Mouse (Mus musculus): ENCODE data around the gene Psrc1.
A peak's percentile ranks its signal among the peaks of the same experiment; 100 is the strongest.

Psrc1 gene

DNA sequence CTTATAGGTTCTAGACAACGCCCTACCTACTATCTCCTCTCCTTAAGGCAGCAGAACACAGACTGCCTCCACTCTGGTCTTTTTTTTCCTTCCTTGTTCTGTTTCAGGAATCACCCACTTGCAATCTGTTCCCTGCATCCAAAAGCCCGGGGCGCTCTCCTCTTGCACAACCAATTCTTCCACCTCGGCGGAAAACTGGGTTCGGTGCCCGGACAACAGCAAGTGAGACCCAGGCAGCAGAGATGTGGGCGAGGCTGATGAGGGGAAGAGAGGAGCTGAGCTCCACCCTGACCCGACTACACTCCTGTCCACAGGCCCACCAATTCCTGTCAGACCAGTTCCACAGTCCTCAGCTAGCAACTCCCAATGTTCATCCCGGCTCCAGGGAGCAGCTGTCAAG is 2.5 kb downstream of the Psrc1 start:
- DNase-seq (ENCODE audit: low spot score in 2 of 2), result no peak

DNA sequence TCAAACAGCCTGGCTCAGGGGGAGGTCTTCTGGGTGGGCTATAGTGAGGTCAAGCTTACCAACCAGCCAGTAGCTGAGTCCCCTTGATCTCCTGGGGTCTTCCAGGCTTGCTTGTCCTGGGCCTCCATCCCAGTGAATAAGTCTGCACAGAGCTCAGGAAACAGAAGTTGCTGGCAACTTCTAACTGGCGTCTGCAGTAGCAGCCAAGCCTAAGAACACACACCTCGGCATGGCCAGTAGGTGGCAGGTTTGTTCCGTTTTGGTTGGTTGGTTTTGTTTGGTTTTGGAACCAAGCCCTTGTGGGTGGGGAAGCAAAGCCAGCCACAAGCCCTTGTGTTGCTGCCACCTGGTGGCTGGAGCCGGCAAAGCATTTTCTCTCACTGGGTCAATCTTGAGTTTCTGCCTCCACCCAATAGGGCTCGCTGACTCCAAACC is 5.5 kb downstream of the Psrc1 start:
- peak; percentile 93 to 97 for DNase-seq (ENCODE audit: low spot score in 2 of 2)

DNA sequence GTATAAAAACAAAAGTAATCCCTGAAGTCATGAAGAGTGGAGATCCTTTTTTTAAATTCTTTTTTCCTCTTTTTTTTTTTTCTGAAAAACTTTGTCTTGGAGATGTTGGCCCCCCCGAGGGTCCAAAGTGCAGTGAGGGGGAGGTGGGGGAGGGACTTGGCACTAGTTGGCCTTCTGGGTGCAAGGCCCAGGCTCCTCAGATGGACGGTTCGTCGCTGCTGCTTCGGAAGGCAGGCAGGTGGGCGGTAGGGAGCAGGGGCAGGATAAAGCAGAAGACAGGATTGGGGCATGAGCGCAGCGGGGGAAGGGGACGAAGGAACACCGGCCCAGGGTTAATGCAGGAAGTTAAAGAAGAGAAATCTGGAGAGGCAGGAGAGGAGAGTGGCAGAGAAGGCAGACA is 8.7 kb downstream of the Psrc1 start:
- DNase-seq (ENCODE audit: low spot score in 2 of 2), result no peak

DNA sequence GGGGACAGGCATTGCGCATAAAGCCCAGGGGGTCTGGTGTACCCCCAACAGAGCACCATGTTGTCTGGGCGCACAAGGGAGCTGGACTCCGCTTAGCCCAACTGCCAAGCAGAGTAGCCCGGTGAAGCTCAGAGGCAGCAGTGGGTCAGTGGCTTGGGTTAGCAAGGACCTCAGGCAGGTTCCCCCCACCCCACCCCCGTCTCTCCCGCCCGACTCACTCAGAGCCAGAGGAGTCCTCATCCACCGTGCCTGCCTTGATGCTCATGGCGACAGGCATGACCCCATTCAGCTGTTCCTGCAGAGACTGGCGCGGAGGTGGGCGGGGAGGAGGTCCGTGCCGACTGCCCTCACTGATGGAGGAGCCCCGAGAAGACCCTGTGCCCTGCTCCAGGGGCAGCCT is 9.2 kb downstream of the Psrc1 start:
- DNase-seq (ENCODE audit: low spot score in 2 of 2), result no peak

GRCm38 (mm10) chr3:108398281-108398680 is 14.6 kb downstream of the Psrc1 start:
- no peak for DNase-seq (ENCODE audit: low spot score in 2 of 2)

DNA sequence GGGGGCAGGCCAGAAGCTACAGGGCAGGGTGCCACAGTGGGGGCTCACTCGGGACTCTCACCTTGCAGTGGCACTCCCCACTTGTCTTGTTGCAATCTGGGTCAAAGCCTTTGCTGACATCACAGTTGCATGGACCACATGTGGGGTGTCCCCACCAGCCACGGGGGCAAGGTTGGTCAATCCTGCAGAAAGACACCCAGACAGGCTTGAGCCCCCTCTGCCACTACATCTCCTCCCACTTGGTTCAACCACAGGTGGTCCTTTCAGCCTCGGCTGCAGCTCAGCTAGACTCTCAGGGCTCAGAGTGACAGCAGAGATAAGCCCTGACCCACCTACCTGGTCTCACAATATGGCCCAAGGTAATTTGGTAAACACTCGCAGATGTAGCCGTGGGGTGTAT is 16.8 kb downstream of the Psrc1 start:
- no peak for DNase-seq (ENCODE audit: low spot score in 2 of 2)

DNA sequence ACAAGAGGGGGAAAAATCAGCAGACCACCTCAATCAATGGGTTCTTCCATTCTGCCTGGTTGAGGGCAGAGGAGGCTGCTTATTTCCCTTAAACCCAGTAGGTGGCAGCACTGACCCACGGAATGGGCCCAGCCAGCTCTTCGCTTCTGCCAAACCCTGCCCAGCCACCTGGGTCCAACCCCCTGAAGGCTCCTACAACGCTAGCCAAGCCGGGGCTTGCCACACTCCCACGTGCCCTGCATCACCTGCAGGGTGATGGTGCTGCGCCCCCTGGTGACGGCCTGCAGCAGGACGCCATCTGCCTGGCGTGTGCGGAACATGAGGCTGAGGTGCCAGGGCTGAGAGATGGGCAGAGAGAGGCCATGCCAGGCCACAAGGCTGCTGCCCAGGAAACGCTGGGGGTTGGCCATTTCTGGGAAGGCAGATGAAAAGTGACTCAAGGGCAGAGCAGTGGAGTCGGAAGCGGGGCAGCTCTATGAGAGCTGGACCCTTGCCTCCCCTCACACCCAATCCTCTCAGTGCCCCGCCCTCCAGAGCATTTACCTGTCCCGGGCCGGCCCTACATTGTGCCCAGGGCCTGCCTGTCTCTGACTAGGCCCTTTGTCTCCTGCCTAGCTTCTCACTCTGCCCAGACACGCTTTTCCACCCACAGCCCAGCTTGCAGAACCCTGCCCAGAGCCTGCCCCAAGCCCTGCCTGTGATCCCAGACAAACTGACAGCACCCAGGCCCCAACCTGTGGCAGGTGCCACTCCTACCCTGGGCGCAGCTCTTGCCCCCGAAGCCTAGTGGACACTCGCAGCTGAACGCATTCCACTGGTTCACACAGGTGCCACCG is 18.3 kb downstream of the Psrc1 start:
- DNase-seq (ENCODE audit: low spot score in 2 of 2), result peak; percentile 79 to 86

GRCm38 (mm10) chr3:108402528-108402920 is 18.9 kb downstream of the Psrc1 start:
- no peak for DNase-seq (ENCODE audit: low spot score in 2 of 2)

DNA sequence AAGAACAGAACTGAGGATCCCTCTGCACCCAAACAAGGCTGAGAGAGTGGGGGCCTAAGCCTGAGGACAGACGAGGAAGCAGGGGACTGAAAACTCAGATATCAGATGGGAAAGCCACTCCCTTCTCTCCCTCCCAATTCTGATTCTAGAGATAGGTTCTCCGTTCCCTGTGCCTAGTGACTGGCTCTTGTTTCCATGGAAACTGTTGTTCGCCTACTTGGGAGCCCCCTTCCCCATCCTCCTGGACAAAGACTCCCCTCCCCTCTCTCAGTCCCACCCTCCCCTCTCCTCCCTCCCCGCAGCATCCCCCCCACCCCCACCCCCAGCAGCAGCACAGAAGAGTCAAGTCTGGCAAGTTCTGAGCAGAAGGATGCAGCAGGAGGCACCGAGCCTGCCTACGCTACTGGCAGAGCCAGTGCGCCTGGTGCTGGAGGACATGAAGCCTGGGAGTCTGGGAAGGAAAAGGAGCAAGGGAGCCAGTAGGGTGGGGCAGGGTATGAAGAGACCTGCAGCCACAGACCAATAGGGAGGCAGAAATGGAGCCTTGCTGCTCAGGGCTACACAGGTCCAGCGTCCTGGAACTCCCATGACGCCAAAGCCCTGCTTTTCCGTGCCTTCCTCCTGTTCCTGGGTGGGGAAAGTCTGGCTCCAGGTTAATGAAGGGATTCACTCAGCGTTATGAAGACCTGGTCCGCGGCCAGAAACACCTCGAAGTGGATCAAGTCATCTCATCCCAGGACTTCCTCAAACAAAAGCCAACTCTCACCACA is 22.1 kb downstream of the Psrc1 start:
- DNase-seq (ENCODE audit: low spot score in 2 of 2), result no peak

GRCm38 (mm10) chr3:108406306-108406885 is 22.8 kb downstream of the Psrc1 start:
- DNase-seq (ENCODE audit: low spot score in 2 of 2), result no peak

DNA sequence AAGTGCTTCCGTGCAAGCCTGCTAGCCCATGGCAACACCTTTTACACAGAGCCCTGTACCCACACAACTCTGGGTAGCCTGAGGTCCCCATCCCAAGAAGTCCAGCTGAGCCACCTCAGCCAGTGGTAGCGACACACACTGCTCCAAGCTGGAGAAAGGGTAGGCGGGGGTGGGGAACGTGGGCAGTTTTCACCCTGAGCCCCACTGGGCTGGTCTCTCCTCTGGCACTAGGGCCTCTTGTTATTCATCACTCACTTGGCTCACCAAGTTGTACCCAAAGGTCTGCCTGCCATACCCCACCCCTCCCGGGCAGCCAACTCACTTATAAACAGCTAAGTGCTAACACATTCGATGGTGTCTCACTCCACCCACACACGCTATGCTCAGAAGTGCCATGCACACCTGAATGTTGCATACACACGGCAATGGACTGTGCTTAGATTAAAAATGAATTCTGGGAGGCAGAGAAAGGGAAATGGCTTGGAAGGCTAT is 24.9 kb downstream of the Psrc1 start:
- no peak for DNase-seq (ENCODE audit: low spot score in 2 of 2)

GRCm38 (mm10) chr3:108409656-108410358 is 26.2 kb downstream of the Psrc1 start:
- DNase-seq (ENCODE audit: low spot score in 2 of 2), result no peak

GRCm38 (mm10) chr3:108410359-108410714 is 26.7 kb downstream of the Psrc1 start:
- DNase-seq (ENCODE audit: low spot score in 2 of 2), result no peak

DNA sequence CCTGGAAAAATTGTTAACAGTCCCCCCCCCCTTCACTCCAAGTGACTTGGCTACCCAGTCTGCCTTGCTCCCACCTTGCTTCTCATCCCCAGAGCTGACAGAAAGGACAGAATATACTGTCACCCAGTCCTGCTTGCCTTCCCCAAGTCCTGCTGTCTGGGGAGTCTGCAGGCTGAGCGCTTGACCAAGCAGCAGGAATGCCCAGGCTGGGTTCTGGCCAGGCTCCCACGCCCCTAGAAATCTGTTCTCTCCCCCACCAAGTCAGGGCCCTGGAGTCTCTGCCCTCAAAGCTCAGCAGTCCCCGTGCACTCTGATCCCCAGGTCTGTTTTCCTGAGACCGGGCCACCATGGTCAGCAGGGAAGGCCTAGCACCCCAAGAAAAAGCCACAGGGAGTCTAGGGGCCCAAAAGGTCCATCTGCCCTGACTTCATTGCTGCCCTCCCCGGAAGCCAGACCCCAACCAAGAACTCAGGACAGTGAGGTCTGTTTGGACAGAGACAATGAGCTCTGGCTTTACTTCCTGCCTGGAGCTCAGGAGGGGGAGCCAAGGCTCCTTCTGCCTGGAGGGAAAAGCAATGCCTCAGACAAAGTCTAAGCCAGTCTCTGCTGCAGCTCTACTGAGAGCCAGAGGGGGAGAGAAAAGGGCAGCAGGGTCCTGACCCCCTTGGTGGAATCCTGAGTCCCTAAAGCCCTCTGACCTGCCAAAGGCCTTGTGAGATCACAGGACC is 27.6 kb downstream of the Psrc1 start:
- no peak for DNase-seq (ENCODE audit: low spot score in 2 of 2)

GRCm38 (mm10) chr3:108411754-108412121 is 28.1 kb downstream of the Psrc1 start:
- no peak for DNase-seq (ENCODE audit: low spot score in 2 of 2)

GRCm38 (mm10) chr3:108413634-108414360 is 30.2 kb downstream of the Psrc1 start:
- DNase-seq (ENCODE audit: low spot score in 2 of 2), result no peak

DNA sequence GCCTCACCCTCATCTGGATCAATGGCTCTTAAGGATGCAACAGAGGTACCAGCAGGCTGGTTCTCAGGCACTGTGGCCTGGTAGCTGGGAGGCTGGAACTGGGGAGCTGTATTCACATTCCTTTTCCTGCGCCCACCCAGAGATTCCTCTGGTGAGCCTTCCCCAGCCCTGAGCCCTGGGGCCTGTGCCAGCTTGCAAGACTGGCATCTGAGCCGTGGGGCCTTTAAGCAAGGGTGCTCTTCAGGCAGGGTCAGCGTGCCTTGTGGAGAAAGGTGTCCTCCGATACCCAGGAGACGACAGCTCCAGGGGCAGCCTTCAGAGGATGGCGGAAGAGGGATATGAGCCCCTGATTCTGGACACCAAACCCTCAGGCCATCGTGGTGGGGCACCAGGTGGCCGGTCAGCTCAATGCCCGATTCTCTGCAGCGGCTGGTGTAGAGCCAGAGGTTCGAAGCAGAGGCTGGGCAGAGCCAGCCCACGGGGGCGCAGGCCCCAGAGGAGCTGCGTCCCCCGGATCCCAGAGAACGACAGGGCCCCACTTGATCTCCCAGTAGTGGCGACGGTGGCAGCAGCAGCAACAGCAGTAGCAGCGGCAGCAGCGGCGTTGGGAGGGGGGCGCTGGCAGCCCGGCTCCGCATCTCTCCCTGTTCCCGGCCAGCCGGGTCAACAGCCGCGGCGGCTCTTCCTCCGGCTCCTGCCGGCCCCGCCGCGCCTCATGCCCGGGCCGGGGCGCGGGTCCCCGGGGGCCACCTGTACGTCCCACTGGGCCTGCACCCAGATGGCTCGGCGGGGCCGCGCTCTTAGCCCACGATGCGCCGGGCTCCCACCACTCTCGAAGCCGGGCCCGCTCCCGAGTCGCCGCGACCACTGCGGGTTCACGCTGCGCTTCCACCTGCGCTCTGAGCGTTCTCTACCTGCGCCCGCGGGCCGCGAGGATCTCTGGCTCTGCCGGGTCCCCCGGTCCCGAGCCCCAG is 31.5 kb downstream of the Psrc1 start, which contains the start of gene Celsr2:
Celsr2 (minus strand) TSS at position 696 of the 974 bp plus-strand sequence.
- DNase-seq (ENCODE audit: low spot score in 2 of 2), result no peak

DNA sequence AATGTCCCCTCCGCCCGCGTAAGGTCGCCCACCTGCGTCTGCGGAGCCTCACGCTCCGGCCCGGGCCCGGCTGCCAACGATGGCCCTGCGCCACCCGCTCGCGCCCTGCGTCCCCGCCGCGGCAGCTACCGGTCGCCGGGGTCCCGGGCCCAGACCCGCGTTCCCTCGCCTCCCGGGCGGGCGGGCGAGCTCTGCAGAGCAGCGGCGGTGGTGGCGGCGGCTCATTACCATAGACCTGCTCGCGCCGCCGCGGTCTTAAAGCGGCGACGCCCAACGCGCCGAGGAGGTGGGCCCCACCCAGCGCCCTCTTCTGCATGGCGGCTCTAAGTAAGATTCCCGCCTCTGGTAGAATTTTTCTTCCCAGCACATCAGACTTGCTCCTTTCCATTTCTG is 32.2 kb downstream of the Psrc1 start:
- DNase-seq (ENCODE audit: low spot score in 2 of 2), result peak; percentile 39 to 59

GRCm38 (mm10) chr3:108423006-108423405 is 39.4 kb downstream of the Psrc1 start:
- no peak for DNase-seq (ENCODE audit: low spot score in 2 of 2)
